Mouse (Mus musculus): ENCODE measurements around the gene Nfkbid.

- no peak for TF ChIP-seq CTCF (conservative IDR thresholded peaks at IDR 0.05 in 1 of 2, IDR thresholded peaks at IDR 0.05 in 1 of 2; ENCODE audit: low read depth in 2 of 2, low read length in 2 of 2)
- TF ChIP-seq USF1 (IDR thresholded peaks at IDR 0.05; ENCODE audit: low read depth, low read length): no peak
- no peak for TF ChIP-seq ETS1 (conservative IDR thresholded peaks at IDR 0.05; ENCODE audit: low read depth, low read length)
- no peak for TF ChIP-seq POLR2A (IDR thresholded peaks at IDR 0.05; ENCODE audit: low read depth, low read length)
- TF ChIP-seq SIN3A (IDR thresholded peaks at IDR 0.05; ENCODE audit: low read length): no peak
- no peak for TF ChIP-seq CHD2 (IDR thresholded peaks at IDR 0.05; ENCODE audit: low read length)
- no peak for TF ChIP-seq EP300 (IDR thresholded peaks at IDR 0.05; ENCODE audit: low read length)
- TF ChIP-seq IRF4 (IDR thresholded peaks at IDR 0.05; ENCODE audit: low read depth, low read length): no peak
- no peak for TF ChIP-seq ZC3H11A (IDR thresholded peaks at IDR 0.05; ENCODE audit: low read depth, low read length)
These were observed 13.2 kb downstream of the Nfkbid start for GRCm38 (mm10) chr7:30434701-30435100.
